Mouse (Mus musculus): Measurements from ENCODE around the gene Ankrd50. TPM values are rescaled to one million over a fixed set of nuclear protein-coding genes. Genes with fewer than 3 reads are reported as not detected.

Ankrd50 gene
- polyA plus RNA-seq, 1 experiment, result 33.1 TPM

GRCm38 (mm10) chr3:38427200-38427599 lies 57.4 kb downstream of the Ankrd50 start:
- Histone ChIP-seq H3K4me3 (ENCODE audit: insufficient read depth, low read length) (no peak overlapping the region), H3K27ac (ENCODE audit: insufficient read depth, low read length) (no peak overlapping the region), H3K4me1 (ENCODE audit: control insufficient read depth, insufficient read depth, low read length) (peaks cover 2% of the 10 kb centered on the region; the same call in 1 of the 2 replicates)
- TF ChIP-seq POLR2A (IDR thresholded peaks at IDR 0.05; ENCODE audit: extremely low read depth, insufficient read depth, low read length) (no peak), CTCF (IDR thresholded peaks at IDR 0.05; ENCODE audit: extremely low read depth, insufficient read depth, low read length) (no peak)

GRCm38 (mm10) chr3:38423966-38424365 lies 60.7 kb downstream of the Ankrd50 start:
- Histone ChIP-seq H3K4me3 (ENCODE audit: insufficient read depth, low read length) (no peak overlapping the region), H3K4me1 (ENCODE audit: control insufficient read depth, insufficient read depth, low read length) (no peaks in the 10 kb centered on the region), H3K27ac (ENCODE audit: insufficient read depth, low read length) (no peak overlapping the region)
- TF ChIP-seq CTCF (IDR thresholded peaks at IDR 0.05; ENCODE audit: extremely low read depth, insufficient read depth, low read length), result no peak

GRCm38 (mm10) chr3:38419896-38420295 lies 64.7 kb downstream of the Ankrd50 start:
- no peak overlapping the region for H3K4me3 ChIP-seq (ENCODE audit: insufficient read depth, low read length)
- H3K4me1 ChIP-seq (ENCODE audit: control insufficient read depth, insufficient read depth, low read length), result no peaks in the 10 kb centered on the region
- TF ChIP-seq POLR2A (IDR thresholded peaks at IDR 0.05; ENCODE audit: extremely low read depth, insufficient read depth, low read length) (no peak), CTCF (IDR thresholded peaks at IDR 0.05; ENCODE audit: extremely low read depth, insufficient read depth, low read length) (no peak)
- H3K27ac ChIP-seq (ENCODE audit: insufficient read depth, low read length), result no peak overlapping the region

DNA sequence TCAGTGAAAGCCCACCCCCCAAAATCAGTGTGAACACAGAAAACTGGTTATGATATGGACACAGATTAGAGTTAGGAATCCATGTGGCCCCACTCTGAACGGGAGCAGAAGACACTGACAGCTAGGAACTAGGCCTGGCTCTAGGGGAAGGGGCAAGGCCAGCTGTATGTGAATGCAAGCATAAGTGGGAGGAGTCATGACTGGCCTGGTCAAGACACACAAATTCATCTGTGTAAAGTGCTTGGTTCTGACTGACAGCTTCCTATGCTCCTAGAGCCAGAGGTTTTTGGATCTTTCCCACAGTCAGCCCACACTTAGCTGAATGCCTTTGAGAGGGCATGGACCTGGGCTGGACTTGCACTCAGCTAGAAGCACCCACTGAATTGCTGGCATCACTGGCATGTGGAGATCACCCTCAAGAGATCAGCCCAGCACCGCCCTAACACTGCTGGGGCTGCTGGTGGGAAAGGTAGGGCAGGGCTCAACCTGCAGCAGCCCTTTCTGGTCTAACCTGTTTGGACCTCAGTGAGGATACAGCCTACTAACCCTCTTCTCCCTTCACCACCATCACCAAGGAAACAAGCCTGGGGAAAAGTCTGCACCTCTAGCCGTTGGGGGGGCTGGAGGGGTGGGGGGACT lies 69.2 kb downstream of the Ankrd50 start:
- Histone ChIP-seq H3K4me3 (ENCODE audit: insufficient read depth, low read length) (no peak overlapping the region), H3K4me1 (ENCODE audit: control insufficient read depth, insufficient read depth, low read length) (no peaks in the 10 kb centered on the region), H3K27ac (ENCODE audit: insufficient read depth, low read length) (no peak overlapping the region)
- TF ChIP-seq CTCF (IDR thresholded peaks at IDR 0.05; ENCODE audit: extremely low read depth, insufficient read depth, low read length) (no peak), POLR2A (IDR thresholded peaks at IDR 0.05; ENCODE audit: extremely low read depth, insufficient read depth, low read length) (no peak)
